Mouse (Mus musculus): ENCODE results near the gene Trim42. TPM values are rescaled to one million over a fixed set of nuclear protein-coding genes. Genes with fewer than 3 reads are reported as not detected.

The Trim42 gene
- polyA plus RNA-seq (2016; fragmentation: Nextera tagmentation; extraction: Ambion mirVana): not detected in 2 replicates

DNA sequence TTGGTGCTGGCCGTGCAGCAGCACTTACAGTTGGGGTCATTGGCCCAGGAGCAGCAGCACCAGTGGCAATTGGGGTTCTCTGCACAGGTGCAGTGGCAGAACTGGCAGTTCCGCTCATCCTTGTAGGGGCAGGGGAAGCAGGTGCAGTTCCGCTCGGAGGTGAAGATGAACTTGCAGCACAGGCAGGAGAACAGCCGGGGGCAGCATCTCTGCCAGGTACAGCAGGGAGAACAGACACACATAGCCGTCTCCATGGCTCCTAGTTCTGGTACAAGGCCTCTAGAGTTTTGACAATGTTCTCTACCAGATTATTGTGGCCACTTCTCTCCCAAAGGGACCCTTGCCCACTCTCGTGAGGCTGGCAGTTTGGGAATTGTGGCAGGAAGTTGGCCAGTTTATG lies at the start of gene Trim42:
Trim42 (minus strand) TSS at position 368 of the 400 bp plus-strand sequence.
- Histone ChIP-seq H3K4me1 (no peaks in the 10 kb centered on the region), H3K36me3 (replicated peaks) (no peaks in the 10 kb centered on the region), H3K27ac (replicated peaks) (no peak within 1 kb of the TSS), H3K27me3 (replicated peaks; ENCODE audit: low read depth, poor library complexity, severe bottlenecking) (no peaks in the 10 kb centered on the region), H3K4me3 (no peak within 1 kb of the TSS), H3K9me3 (no peaks in the 10 kb centered on the region)
- DNase-seq (ENCODE audit: low spot score): no peak
- WGBS: 86% methylated on average over 7 of the region's 7 CpGs

DNA sequence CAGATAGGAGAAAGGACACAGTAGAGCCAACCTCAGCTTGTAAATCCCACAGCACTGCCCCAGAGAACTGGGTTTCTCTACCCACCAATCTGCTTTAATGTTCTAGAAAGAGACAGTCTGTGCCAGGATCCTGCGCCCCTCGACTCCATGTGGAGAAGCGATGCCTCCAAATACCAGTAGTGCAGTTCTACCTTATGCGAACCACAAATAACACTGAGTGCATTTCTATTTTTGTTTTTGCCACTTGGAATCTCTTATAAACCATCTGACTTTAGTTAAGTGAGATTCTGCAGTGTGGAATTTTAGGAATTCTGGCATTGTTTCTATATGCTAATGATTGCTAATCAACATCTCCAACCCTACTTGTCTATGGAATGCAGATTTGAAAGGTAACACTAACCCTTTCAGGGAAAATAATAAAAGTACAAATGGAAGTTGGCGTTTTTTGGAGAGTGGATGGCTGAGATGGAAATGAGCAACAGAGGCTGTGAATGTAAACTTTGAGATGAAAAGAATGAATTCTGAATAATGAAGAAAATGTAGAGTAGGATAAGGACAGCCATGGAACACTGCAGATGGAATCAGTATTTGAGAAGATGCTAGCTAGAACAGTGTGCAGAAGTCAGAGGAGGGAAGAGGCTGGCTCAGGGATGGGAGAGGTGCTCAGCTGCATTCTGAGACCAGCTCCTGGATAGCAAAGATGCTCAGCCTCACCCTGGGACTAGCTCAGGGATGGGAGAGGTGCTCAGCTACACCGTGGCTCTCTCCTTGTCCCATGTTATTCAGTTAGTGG lies 45.3 kb upstream of the Trim42 start:
- Histone ChIP-seq H3K4me1 (peaks cover 8% of the 10 kb centered on the region), H3K27ac (replicated peaks) (no peak overlapping the region), H3K36me3 (replicated peaks) (no peaks in the 10 kb centered on the region), H3K27me3 (replicated peaks; ENCODE audit: low read depth, poor library complexity, severe bottlenecking) (no peaks in the 10 kb centered on the region), H3K4me3 (no peak overlapping the region), H3K9me3 (no peaks in the 10 kb centered on the region)
- no peak for DNase-seq (ENCODE audit: low spot score)
- 82% methylated on average over 6 of the region's 6 CpGs for WGBS

DNA sequence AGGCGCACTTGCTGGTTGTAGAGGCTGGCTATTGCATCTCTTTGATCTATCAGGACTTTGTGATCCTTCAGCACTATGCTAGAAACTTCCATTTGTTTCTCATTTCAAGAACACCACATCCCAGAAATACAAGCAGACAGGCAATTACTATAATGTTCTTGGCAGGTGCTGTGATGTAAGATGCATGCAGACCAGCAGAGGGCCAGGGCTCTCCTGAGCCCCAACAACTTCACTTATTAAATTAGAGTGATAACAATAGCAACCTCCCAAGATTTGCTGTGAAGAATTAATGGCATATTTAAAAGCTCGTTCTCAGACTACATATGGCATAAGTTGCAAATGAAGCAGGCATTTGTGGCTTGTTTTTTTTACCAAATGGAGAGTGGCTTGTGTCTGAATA lies 38.4 kb upstream of the Trim42 start:
- Histone ChIP-seq H3K36me3 (replicated peaks) (no peaks in the 10 kb centered on the region), H3K4me1 (peaks cover 3% of the 10 kb centered on the region; the same call in 1 of the 2 replicates), H3K27me3 (replicated peaks; ENCODE audit: low read depth, poor library complexity, severe bottlenecking) (no peaks in the 10 kb centered on the region), H3K4me3 (no peak overlapping the region), H3K27ac (replicated peaks) (no peak overlapping the region), H3K9me3 (no peaks in the 10 kb centered on the region)
- no peak for DNase-seq (ENCODE audit: low spot score)
- 76% methylated on average over 2 of the region's 2 CpGs for WGBS

DNA sequence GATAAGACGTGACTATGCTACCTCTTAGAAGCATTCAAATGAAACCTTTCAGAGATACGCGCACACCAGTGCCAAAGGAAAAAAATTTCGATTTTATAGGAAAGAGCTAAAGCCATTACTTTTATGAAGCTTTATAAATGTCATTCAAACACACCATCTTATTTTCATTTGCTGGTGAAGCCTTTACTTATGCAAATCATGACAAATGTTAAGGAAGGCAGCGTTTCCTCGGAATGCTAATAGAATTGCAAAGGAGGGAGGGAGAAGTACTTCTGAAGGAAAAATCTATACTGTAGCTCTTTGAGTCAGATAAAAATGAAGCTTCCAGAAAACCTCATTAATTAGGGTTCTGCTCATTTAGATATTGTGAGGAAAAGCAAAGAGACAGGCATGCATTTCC lies 13.3 kb downstream of the Trim42 start:
- DNase-seq (ENCODE audit: low spot score): no peak
- no peaks in the 10 kb centered on the region for H3K4me1 ChIP-seq
- H3K27me3 ChIP-seq (replicated peaks; ENCODE audit: low read depth, poor library complexity, severe bottlenecking): no peaks in the 10 kb centered on the region
- no peaks in the 10 kb centered on the region for H3K9me3 ChIP-seq
- no peak overlapping the region for H3K4me3 ChIP-seq
- WGBS: 81% methylated on average over 6 of the region's 6 CpGs
- no peaks in the 10 kb centered on the region for H3K36me3 ChIP-seq (replicated peaks)
- H3K27ac ChIP-seq (replicated peaks): no peak overlapping the region

DNA sequence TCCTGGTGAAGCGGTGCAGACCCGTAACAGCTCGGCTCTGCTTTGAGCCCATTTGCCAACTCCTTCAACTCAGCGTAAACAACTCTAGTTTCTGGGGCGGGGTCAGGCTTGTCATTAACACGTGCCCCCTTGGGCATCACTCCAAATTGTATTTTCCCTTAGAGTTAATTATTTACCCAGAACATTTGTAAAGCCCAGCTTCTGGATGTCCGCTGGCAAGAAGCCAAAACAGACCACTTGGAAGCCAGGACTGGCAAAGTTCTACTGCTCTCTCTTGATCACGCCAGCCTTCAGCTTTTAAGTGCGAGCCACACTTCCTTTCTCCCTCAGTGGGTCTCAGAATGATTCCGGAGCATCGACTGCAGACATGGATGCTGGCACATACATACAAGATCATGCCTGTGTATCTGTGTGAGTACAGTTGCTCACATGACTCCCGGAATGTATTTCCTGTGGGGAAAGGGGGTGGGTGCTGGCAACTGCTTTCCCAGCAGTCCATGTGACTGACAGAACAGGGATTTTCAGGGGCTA lies 24.9 kb downstream of the Trim42 start:
- Histone ChIP-seq H3K36me3 (replicated peaks) (no peaks in the 10 kb centered on the region), H3K27me3 (replicated peaks; ENCODE audit: low read depth, poor library complexity, severe bottlenecking) (no peaks in the 10 kb centered on the region), H3K4me1 (no peaks in the 10 kb centered on the region), H3K27ac (replicated peaks) (no peak overlapping the region), H3K9me3 (no peaks in the 10 kb centered on the region), H3K4me3 (no peak overlapping the region)
- DNase-seq (ENCODE audit: low spot score): no peak
- 83% methylated on average over 12 of the region's 12 CpGs for WGBS

DNA sequence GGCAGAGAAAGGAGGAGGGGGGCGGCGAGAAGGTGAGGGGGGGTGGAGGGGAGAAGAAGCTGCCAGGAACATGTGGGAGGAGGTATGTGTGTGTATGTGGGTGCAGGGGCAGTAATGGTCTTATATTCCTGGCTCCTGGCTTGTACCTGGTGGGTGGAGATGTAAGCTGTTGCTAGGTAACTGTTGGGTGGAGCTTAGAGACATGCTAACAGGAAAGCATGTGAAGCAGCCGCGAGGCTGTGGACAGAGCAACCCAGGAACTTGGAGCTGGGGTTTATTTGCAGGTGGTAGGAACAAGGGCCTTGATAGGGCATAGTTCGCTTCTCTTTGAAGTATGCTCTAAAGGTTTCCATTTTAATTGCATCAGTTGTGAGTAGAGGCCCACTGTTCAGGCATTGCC lies 28.0 kb downstream of the Trim42 start:
- WGBS: 71% methylated on average over 5 of the region's 5 CpGs
- Histone ChIP-seq H3K27ac (replicated peaks) (no peak overlapping the region), H3K4me3 (no peak overlapping the region), H3K36me3 (replicated peaks) (no peaks in the 10 kb centered on the region), H3K9me3 (no peaks in the 10 kb centered on the region), H3K4me1 (no peaks in the 10 kb centered on the region), H3K27me3 (replicated peaks; ENCODE audit: low read depth, poor library complexity, severe bottlenecking) (no peaks in the 10 kb centered on the region)
- DNase-seq (ENCODE audit: low spot score): no peak

DNA sequence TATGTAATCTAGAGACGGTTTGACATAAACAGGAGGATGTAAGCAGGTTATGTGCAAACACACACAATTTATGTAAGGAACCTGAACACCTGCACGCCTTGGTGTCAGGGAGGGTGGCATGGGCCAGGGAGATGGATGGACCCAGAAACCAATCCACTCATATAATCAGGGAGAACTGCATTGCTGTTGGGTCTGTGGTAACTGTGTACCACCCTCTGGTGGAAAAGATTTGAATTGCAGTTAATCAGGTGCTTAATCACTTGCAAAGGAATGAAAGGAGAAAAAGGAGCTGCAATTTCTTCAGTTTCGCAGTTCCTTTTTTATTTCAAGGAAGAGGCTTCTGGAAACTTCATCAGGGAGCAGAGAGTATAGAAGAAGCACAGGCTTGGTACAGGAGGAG lies 46.9 kb downstream of the Trim42 start:
- H3K9me3 ChIP-seq: no peaks in the 10 kb centered on the region
- no peak for DNase-seq (ENCODE audit: low spot score)
- no peaks in the 10 kb centered on the region for H3K27me3 ChIP-seq (replicated peaks; ENCODE audit: low read depth, poor library complexity, severe bottlenecking)
- no peak overlapping the region for H3K27ac ChIP-seq (replicated peaks)
- no peak overlapping the region for H3K4me3 ChIP-seq
- H3K36me3 ChIP-seq (replicated peaks): no peaks in the 10 kb centered on the region
- 73% methylated on average over 3 of the region's 3 CpGs for WGBS
- no peaks in the 10 kb centered on the region for H3K4me1 ChIP-seq

DNA sequence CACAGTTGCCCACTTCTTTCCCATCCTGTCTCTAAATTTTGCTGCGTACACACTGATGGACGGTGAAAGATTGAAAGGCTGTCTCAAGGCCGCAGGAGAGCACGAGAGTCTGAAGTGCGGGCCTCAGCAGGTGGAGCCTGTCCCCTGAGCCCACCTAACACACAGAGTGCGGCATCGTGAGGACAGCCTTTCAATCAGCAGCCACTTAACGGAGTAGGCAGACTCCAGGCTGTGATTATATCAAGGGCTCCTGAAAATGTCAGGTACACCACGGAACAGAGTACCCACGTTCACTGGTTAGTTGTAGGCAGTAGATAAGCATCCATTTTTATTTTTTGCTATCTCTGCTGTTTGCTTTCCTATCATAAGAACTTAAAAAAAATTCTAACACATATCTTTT lies 47.6 kb downstream of the Trim42 start:
- Histone ChIP-seq H3K27me3 (replicated peaks; ENCODE audit: low read depth, poor library complexity, severe bottlenecking) (no peaks in the 10 kb centered on the region), H3K4me3 (no peak overlapping the region), H3K27ac (replicated peaks) (no peak overlapping the region), H3K36me3 (replicated peaks) (no peaks in the 10 kb centered on the region), H3K4me1 (no peaks in the 10 kb centered on the region), H3K9me3 (no peaks in the 10 kb centered on the region)
- no peak for DNase-seq (ENCODE audit: low spot score)
- WGBS: 86% methylated on average over 10 of the region's 10 CpGs

DNA sequence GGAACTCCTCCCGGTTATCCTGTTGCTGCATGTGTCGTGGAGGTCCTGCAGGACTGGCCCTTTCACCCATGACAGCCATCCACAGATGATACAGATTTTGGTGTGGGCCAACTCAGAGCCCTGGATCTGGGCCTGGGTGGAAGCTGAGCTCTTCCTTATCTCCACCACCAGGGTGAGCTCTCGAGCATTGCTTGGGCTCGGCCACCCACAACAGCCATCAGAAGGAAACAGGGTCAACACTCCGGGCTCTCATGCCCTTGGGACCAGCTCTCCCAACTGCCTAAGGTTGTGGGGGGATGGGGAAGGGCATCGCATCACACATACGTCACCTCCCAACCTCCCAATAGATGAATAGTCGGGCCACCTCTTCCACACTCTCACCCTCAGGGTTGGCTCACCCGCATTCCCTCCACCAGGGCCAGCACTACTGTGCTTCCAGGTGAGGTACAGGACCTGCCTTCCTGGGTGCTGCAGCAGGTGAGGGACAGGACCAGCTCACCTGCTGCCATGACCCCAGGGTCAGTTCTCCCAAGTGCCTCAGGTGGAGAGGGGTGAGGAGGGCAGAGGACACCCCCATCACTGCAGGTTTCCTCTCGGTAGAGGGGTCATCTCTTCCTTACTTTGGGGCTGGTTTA lies 54.2 kb downstream of the Trim42 start:
- Histone ChIP-seq H3K4me1 (no peaks in the 10 kb centered on the region), H3K27me3 (replicated peaks; ENCODE audit: low read depth, poor library complexity, severe bottlenecking) (no peaks in the 10 kb centered on the region), H3K36me3 (replicated peaks) (no peaks in the 10 kb centered on the region), H3K9me3 (no peaks in the 10 kb centered on the region), H3K4me3 (no peak overlapping the region), H3K27ac (replicated peaks) (no peak overlapping the region)
- DNase-seq (ENCODE audit: low spot score): peak; percentile 25
- 74% methylated on average over 10 of the region's 10 CpGs for WGBS

DNA sequence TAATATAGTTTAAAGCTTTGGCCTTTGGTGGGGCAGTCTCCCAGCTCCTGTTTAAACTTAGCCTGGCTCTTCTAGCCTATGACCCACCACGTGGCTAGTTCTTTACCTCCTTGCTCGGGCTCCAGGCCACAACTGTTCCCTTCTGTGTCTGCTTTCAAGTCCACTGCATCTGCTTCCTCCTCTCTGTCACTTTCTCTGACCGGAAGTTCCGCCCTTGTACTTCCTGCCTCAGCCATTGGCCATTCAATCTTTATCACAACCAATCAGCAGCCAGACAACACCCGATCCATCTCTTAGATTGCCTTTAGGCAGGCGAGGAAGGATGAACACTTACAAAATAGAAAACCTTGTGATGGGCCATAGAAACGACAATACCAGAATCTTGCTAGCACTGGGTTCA lies 58.1 kb downstream of the Trim42 start:
- Histone ChIP-seq H3K9me3 (no peaks in the 10 kb centered on the region), H3K27me3 (replicated peaks; ENCODE audit: low read depth, poor library complexity, severe bottlenecking) (no peaks in the 10 kb centered on the region), H3K4me3 (no peak overlapping the region), H3K4me1 (no peaks in the 10 kb centered on the region), H3K36me3 (replicated peaks) (no peaks in the 10 kb centered on the region), H3K27ac (replicated peaks) (no peak overlapping the region)
- 85% methylated on average over 7 of the region's 7 CpGs for WGBS
- DNase-seq (ENCODE audit: low spot score): no peak

DNA sequence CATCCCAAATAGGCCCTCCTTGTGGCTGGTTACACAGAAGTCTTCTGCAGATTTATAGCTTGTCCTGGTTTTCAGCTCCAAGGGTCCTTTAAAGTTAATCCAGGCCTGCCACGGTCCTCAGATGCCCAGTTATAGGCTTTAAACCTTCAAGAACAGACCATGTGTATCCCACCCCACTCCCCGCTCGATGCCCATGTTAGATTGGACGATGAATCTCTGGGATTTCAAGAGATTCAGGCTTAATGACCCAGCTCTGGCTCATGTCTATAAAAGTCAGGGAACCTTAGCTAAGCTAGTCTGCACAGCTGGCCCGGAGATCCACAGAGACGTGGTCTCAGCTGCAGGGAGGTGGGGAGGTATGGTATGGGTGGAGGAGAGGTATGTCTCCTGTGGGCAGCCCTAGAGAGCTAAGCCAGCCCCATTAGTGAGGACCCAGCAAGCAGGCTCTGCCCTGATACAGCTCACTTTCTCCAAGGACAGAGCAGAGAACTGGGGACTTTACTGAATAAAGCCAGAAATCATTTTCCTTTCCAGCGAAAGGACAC lies 60.2 kb downstream of the Trim42 start:
- no peak for DNase-seq (ENCODE audit: low spot score)
- Histone ChIP-seq H3K36me3 (replicated peaks) (no peaks in the 10 kb centered on the region), H3K27me3 (replicated peaks; ENCODE audit: low read depth, poor library complexity, severe bottlenecking) (no peaks in the 10 kb centered on the region)

DNA sequence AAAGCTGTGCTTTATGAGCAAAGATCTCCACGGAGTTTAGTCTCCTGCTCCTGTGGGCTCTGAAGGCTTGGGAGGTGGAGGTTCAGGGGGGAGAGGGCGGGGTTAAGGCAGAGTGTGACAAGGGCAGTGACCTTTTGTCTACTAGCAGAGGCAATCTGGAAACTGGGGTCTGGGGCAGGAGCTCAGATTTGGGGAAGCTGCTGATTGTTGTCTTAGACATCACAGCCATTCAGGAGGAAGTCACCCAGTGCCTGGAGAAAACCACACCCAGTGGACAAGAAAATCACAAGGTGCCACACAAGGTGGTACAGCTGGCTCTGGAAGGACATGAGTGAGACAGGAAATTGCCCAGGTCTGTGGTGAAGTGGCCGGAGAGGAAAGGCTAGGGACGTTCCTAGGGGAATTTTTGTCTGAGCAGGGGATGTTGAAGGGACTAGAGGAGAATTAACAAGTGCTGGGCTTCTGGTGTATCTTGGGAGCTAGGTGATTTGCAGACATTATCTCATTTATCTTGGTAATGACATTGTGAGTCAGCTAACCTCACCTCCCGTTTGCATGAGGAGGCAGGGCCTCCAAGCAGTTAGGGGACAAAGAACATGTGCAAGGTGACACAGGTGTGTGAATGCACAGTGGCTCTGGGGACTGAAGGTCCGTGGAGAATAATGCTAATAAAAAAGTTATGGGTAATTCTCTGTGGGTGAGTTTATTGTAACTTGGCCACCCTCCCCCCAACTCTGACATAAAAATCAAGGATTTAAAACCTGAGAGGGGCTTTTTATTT lies 61.9 kb downstream of the Trim42 start:
- Histone ChIP-seq H3K4me1 (no peaks in the 10 kb centered on the region), H3K27ac (replicated peaks) (no peak overlapping the region), H3K27me3 (replicated peaks; ENCODE audit: low read depth, poor library complexity, severe bottlenecking) (no peaks in the 10 kb centered on the region), H3K4me3 (no peak overlapping the region), H3K36me3 (replicated peaks) (no peaks in the 10 kb centered on the region), H3K9me3 (no peaks in the 10 kb centered on the region)
- no peak for DNase-seq (ENCODE audit: low spot score)
- 55% methylated on average over 6 of the region's 6 CpGs for WGBS

More for the DNA sequence above, 60.2 kb downstream of the Trim42 start:
- H3K4me1 ChIP-seq: no peaks in the 10 kb centered on the region
- WGBS: 90% methylated on average over 7 of the region's 7 CpGs
- H3K27ac ChIP-seq (replicated peaks): no peak overlapping the region
- no peaks in the 10 kb centered on the region for H3K9me3 ChIP-seq
- no peak overlapping the region for H3K4me3 ChIP-seq
